Comparison of ENCODE assay signal across 25 mouse cellular contexts in the genomic region with DNA sequence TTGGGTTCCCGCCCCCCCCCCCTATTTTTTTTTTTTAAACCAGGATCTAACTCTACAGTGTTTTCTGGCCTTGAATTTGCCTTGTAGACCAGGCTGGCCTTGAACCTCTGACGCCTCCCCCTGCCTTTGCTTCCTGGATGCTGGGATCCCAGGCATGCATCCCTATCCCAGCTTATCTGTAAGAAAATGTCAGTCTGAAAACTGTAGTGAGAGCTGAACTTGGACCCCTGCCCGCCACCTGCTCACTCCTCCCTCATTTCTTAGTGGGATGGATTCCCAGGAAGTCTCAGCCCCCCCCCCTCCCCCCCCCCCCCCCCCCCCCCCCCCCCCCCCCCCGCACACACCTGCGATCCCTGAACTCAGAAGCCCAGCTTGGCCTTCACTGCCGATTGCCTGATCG. TPM values are rescaled to one million over a fixed set of nuclear protein-coding genes. Genes with fewer than 3 reads are reported as not detected.
DNase-seq lines count a peak whose midpoint lies in the region; ATAC-seq and TF ChIP-seq lines count a peak whose summit lies in the region.
"Had no signal": no experiment of that assay in that cellular context is flagged by ENCODE, and none has a peak within 500 bp of the region (broad histone marks: within the 10 kb centered on the region; RNA-seq: fewer than 3 reads in every experiment).

No protein-coding gene starts in this region.

- peak overlapping the region; percentile 30 for H3K4me2 ChIP-seq in embryonic facial prominence, embryonic 14.5 days (ENCODE audit: low read depth, low read length)
- no peak overlapping the region for H3K4me2 ChIP-seq in intestine, embryonic 16.5 days (ENCODE audit: low read depth, low read length)
- no peak overlapping the region for H3K4me2 ChIP-seq in intestine, embryonic 15.5 days (replicated peaks)
- 0 out of 2 replicates have a peak overlapping the region, but pooled peaks have one; percentile 27 for H3K4me2 ChIP-seq in lung, postnatal 0 days (replicated peaks; ENCODE audit: low read depth, low read length)
- H3K4me2 ChIP-seq: embryonic facial prominence, embryonic 12.5 days; forebrain, embryonic 12.5 days; lung, embryonic 15.5 days; midbrain, embryonic 15.5 days; neural tube, embryonic 13.5 days had no signal

- no peaks in the 10 kb centered on the region for H3K9me3 ChIP-seq in embryonic facial prominence, embryonic 14.5 days (ENCODE audit: control insufficient read depth, low read length)
- no peaks in the 10 kb centered on the region for H3K9me3 ChIP-seq in embryonic facial prominence, embryonic 10.5 days
- peaks cover 2% of the 10 kb centered on the region; the same call in 1 of the 2 replicates for H3K9me3 ChIP-seq in intestine, embryonic 16.5 days (ENCODE audit: control insufficient read depth, low read length)
- no peaks in the 10 kb centered on the region for H3K9me3 ChIP-seq in intestine, embryonic 15.5 days
- no peaks in the 10 kb centered on the region for H3K9me3 ChIP-seq in lung, postnatal 0 days (ENCODE audit: low read length)
- H3K9me3 ChIP-seq: embryonic facial prominence, embryonic 12.5 days; forebrain, embryonic 12.5 days; hindbrain, embryonic 10.5 days; lung, embryonic 15.5 days; midbrain, embryonic 15.5 days; neural tube, embryonic 13.5 days had no signal

- no peak overlapping the region for H3K27ac ChIP-seq in embryonic facial prominence, embryonic 14.5 days (replicated peaks; ENCODE audit: low read depth, low read length)
- no peak overlapping the region for H3K27ac ChIP-seq in embryonic facial prominence, embryonic 10.5 days (replicated peaks)
- no peak overlapping the region for H3K27ac ChIP-seq in intestine, embryonic 16.5 days (ENCODE audit: low read length)
- H3K27ac ChIP-seq in intestine, embryonic 15.5 days = no peak overlapping the region
- H3K27ac ChIP-seq in lung, postnatal 0 days (ENCODE audit: low read length) = no peak overlapping the region
- H3K27ac ChIP-seq: embryonic facial prominence, embryonic 12.5 days; forebrain, embryonic 12.5 days; hindbrain, embryonic 10.5 days; liver, embryonic 12.5 days; lung, embryonic 15.5 days; macrophage; midbrain, embryonic 15.5 days; neural tube, embryonic 13.5 days had no signal

- ATAC-seq in embryonic facial prominence, embryonic 14.5 days (ENCODE audit: low read depth) = no peak
- ATAC-seq in intestine, embryonic 16.5 days = no peak
- ATAC-seq in intestine, embryonic 15.5 days = no peak
- ATAC-seq in lung, postnatal 0 days = no peak
- ATAC-seq in activated CD4-positive, CD25-positive, alpha-beta regulatory T cell, adult 4 months = no peak
- ATAC-seq: hindbrain, embryonic 16.5 days; liver, embryonic 12.5 days; midbrain, embryonic 15.5 days had no signal

- no peak for DNase-seq in embryonic facial prominence, embryonic 14.5 days (ENCODE audit: low spot score)
- no peak for DNase-seq in embryonic facial prominence, embryonic 10.5 days (ENCODE audit: low spot score)
- no peak for DNase-seq in lung, postnatal 0 days (ENCODE audit: low spot score)
- DNase-seq in lung, adult 18-20 months = no peak
- DNase-seq: adrenal gland, postnatal 36 days; left cerebral cortex, postnatal 4 days; right cerebral cortex, adult 18-20 months; right cerebral cortex, postnatal 4 days; thymus, adult 2 months; thymus, postnatal 4 days had no signal

- no peak for TF ChIP-seq CTCF in lung, postnatal 0 days (IDR thresholded peaks at IDR 0.05)

- peaks cover 11% of the 10 kb centered on the region for H3K4me1 ChIP-seq in embryonic facial prominence, embryonic 14.5 days (ENCODE audit: control insufficient read depth, insufficient read depth, low read length)
- H3K4me1 ChIP-seq in embryonic facial prominence, embryonic 10.5 days = peaks cover 24% of the 10 kb centered on the region
- peaks cover 19% of the 10 kb centered on the region for H3K4me1 ChIP-seq in intestine, embryonic 16.5 days (ENCODE audit: control insufficient read depth, insufficient read depth, low read length)
- H3K4me1 ChIP-seq in intestine, embryonic 15.5 days (replicated peaks) = peaks cover 14% of the 10 kb centered on the region
- H3K4me1 ChIP-seq in lung, postnatal 0 days (ENCODE audit: insufficient read depth, low read depth, low read length) = peaks cover 4% of the 10 kb centered on the region; the same call in 1 of the 2 replicates

- H3K36me3 ChIP-seq in embryonic facial prominence, embryonic 14.5 days (ENCODE audit: control insufficient read depth, insufficient read depth, low read length) = no peaks in the 10 kb centered on the region
- H3K36me3 ChIP-seq in embryonic facial prominence, embryonic 10.5 days (replicated peaks) = no peaks in the 10 kb centered on the region
- H3K36me3 ChIP-seq in intestine, embryonic 16.5 days (ENCODE audit: control insufficient read depth, insufficient read depth, low read length) = no peaks in the 10 kb centered on the region
- no peaks in the 10 kb centered on the region for H3K36me3 ChIP-seq in intestine, embryonic 15.5 days
- no peaks in the 10 kb centered on the region for H3K36me3 ChIP-seq in lung, postnatal 0 days (ENCODE audit: insufficient read depth, low read length)
- H3K36me3 ChIP-seq: embryonic facial prominence, embryonic 12.5 days; forebrain, embryonic 12.5 days; hindbrain, embryonic 10.5 days; liver, embryonic 12.5 days; lung, embryonic 15.5 days; midbrain, embryonic 15.5 days; neural tube, embryonic 13.5 days had no signal

- 75% methylated on average over 5 of the region's 7 CpGs for WGBS in embryonic facial prominence, embryonic 14.5 days
- WGBS in embryonic facial prominence, embryonic 10.5 days = 66% methylated on average over 7 of the region's 7 CpGs
- WGBS in intestine, embryonic 16.5 days = 70% methylated on average over 5 of the region's 7 CpGs
- WGBS in intestine, embryonic 15.5 days = 83% methylated on average over 5 of the region's 7 CpGs
- 79% methylated on average over 4 of the region's 7 CpGs for WGBS in lung, postnatal 0 days

- H3K27me3 ChIP-seq in embryonic facial prominence, embryonic 14.5 days (replicated peaks; ENCODE audit: control insufficient read depth, insufficient read depth, low read length) = peaks cover 36% of the 10 kb centered on the region
- H3K27me3 ChIP-seq in embryonic facial prominence, embryonic 10.5 days (replicated peaks; ENCODE audit: low read depth, poor library complexity, severe bottlenecking) = peaks cover 47% of the 10 kb centered on the region
- H3K27me3 ChIP-seq in intestine, embryonic 16.5 days (replicated peaks; ENCODE audit: control insufficient read depth, insufficient read depth, low read length) = peaks cover 25% of the 10 kb centered on the region
- H3K27me3 ChIP-seq in intestine, embryonic 15.5 days (replicated peaks) = peaks cover 29% of the 10 kb centered on the region
- no peaks in the 10 kb centered on the region for H3K27me3 ChIP-seq in lung, postnatal 0 days (replicated peaks; ENCODE audit: insufficient read depth, low read length)

- H3K4me3 ChIP-seq in embryonic facial prominence, embryonic 14.5 days (ENCODE audit: low read depth, low read length) = no peak overlapping the region
- no peak overlapping the region for H3K4me3 ChIP-seq in embryonic facial prominence, embryonic 10.5 days
- H3K4me3 ChIP-seq in intestine, embryonic 16.5 days (ENCODE audit: low read length) = peak overlapping the region; percentile 25
- H3K4me3 ChIP-seq in intestine, embryonic 15.5 days (replicated peaks) = no peak overlapping the region
- H3K4me3 ChIP-seq in lung, postnatal 0 days (ENCODE audit: low read depth, low read length) = no peak overlapping the region
- H3K4me3 ChIP-seq: embryonic facial prominence, embryonic 12.5 days; erythroblast, embryonic 14.5 days; forebrain, embryonic 12.5 days; hindbrain, embryonic 10.5 days; liver, embryonic 12.5 days; lung, embryonic 15.5 days; midbrain, embryonic 15.5 days; neural tube, embryonic 13.5 days had no signal

- H3K9ac ChIP-seq in embryonic facial prominence, embryonic 14.5 days (ENCODE audit: low read depth, low read length) = 0 out of 2 replicates have a peak overlapping the region, but pooled peaks have one; percentile 20
- no peak overlapping the region for H3K9ac ChIP-seq in intestine, embryonic 16.5 days (ENCODE audit: low read depth, low read length)
- H3K9ac ChIP-seq in intestine, embryonic 15.5 days = no peak overlapping the region
- no peak overlapping the region for H3K9ac ChIP-seq in lung, postnatal 0 days (replicated peaks; ENCODE audit: low read depth)
- H3K9ac ChIP-seq: embryonic facial prominence, embryonic 12.5 days; forebrain, embryonic 12.5 days; liver, embryonic 12.5 days; lung, embryonic 15.5 days; midbrain, embryonic 15.5 days; neural tube, embryonic 13.5 days had no signal

- TF ChIP-seq EP300 in lung, postnatal 0 days (IDR thresholded peaks at IDR 0.05) = no peak

RNA-seq across cellular contexts. Expression of a gene that starts 3.4 kb away (rescaled TPM):
- polyA plus RNA-seq in embryonic facial prominence, embryonic 14.5 days (2014; fragmentation: Nextera tagmentation; extraction: Ambion mirVana) = 11.7 and 15.9 TPM in 2 replicates
- polyA plus RNA-seq in embryonic facial prominence, embryonic 10.5 days (2016; fragmentation: Nextera tagmentation; extraction: Ambion mirVana) = 0.62 and 0.64 TPM in 2 replicates
- 2.8 and 3.0 TPM in 2 replicates for polyA plus RNA-seq in intestine, embryonic 16.5 days (2015; fragmentation: Nextera tagmentation; extraction: Ambion mirVana)
- 2.1 and 2.4 TPM in 2 replicates for polyA plus RNA-seq in intestine, embryonic 15.5 days (2015; fragmentation: Nextera tagmentation; extraction: Ambion mirVana)
- 14.4 TPM in 2 replicates for polyA plus RNA-seq in lung, postnatal 0 days (2015; fragmentation: Nextera tagmentation; extraction: Ambion mirVana)
- polyA plus RNA-seq in activated CD4-positive, CD25-positive, alpha-beta regulatory T cell, adult 4 months (2017; shearing (Covaris generic)) = not detected
- polyA plus RNA-seq: erythroblast, embryonic 14.5 days had no signal

RNA-seq across cellular contexts. Expression of a gene that starts 25.3 kb away (rescaled TPM):
- 13.4 and 14.0 TPM in 2 replicates for polyA plus RNA-seq in embryonic facial prominence, embryonic 14.5 days (2014; fragmentation: Nextera tagmentation; extraction: Ambion mirVana)
- polyA plus RNA-seq in embryonic facial prominence, embryonic 10.5 days (2016; fragmentation: Nextera tagmentation; extraction: Ambion mirVana) = 8.4 and 9.1 TPM in 2 replicates
- polyA plus RNA-seq in intestine, embryonic 16.5 days (2015; fragmentation: Nextera tagmentation; extraction: Ambion mirVana) = 14.4 and 16.6 TPM in 2 replicates
- polyA plus RNA-seq in intestine, embryonic 15.5 days (2015; fragmentation: Nextera tagmentation; extraction: Ambion mirVana) = 11.6 and 14.4 TPM in 2 replicates
- polyA plus RNA-seq in lung, postnatal 0 days (2015; fragmentation: Nextera tagmentation; extraction: Ambion mirVana) = 14.8 and 19.8 TPM in 2 replicates
- 10 to 100 TPM; 24.5 to 25.5 TPM for polyA plus RNA-seq in activated CD4-positive, CD25-positive, alpha-beta regulatory T cell, adult 4 months (2017; shearing (Covaris generic))

RNA-seq across cellular contexts. Expression of a gene that starts 58.5 kb away (rescaled TPM):
- not detected in 2 replicates for polyA plus RNA-seq in embryonic facial prominence, embryonic 14.5 days (2014; fragmentation: Nextera tagmentation; extraction: Ambion mirVana)
- polyA plus RNA-seq in embryonic facial prominence, embryonic 10.5 days (2016; fragmentation: Nextera tagmentation; extraction: Ambion mirVana) = not detected in 2 replicates
- polyA plus RNA-seq in intestine, embryonic 16.5 days (2015; fragmentation: Nextera tagmentation; extraction: Ambion mirVana) = not detected in 2 replicates
- not detected in 2 replicates for polyA plus RNA-seq in intestine, embryonic 15.5 days (2015; fragmentation: Nextera tagmentation; extraction: Ambion mirVana)
- polyA plus RNA-seq in lung, postnatal 0 days (2015; fragmentation: Nextera tagmentation; extraction: Ambion mirVana) = not detected in 2 replicates
- under 1 TPM in 1 of 2 experiments, not detected in 1; 0.78 TPM for polyA plus RNA-seq in activated CD4-positive, CD25-positive, alpha-beta regulatory T cell, adult 4 months (2017; shearing (Covaris generic))
- polyA plus RNA-seq: embryonic facial prominence, embryonic 12.5 days; erythroblast, embryonic 14.5 days; forebrain, embryonic 12.5 days; heart, embryonic 14.5 days; hindbrain, embryonic 10.5 days; hindbrain, embryonic 16.5 days; liver, embryonic 12.5 days; lung, embryonic 15.5 days; macrophage; midbrain, embryonic 15.5 days; neural tube, embryonic 13.5 days; stomach, embryonic 14.5 days; thymus, adult 2 months had no signal

Comparison
In these comparisons a context has a peak if more than half of its experiments do, and no peak if none do; other contexts are left out.
1. H3K4me2 ChIP-seq: peak in embryonic facial prominence, embryonic 14.5 days (single experiment) and lung, postnatal 0 days (single experiment); none in intestine, embryonic 16.5 days (single experiment) and intestine, embryonic 15.5 days (single experiment).